ENCODE assay signal across 8 mouse cellular contexts in the genomic region with DNA sequence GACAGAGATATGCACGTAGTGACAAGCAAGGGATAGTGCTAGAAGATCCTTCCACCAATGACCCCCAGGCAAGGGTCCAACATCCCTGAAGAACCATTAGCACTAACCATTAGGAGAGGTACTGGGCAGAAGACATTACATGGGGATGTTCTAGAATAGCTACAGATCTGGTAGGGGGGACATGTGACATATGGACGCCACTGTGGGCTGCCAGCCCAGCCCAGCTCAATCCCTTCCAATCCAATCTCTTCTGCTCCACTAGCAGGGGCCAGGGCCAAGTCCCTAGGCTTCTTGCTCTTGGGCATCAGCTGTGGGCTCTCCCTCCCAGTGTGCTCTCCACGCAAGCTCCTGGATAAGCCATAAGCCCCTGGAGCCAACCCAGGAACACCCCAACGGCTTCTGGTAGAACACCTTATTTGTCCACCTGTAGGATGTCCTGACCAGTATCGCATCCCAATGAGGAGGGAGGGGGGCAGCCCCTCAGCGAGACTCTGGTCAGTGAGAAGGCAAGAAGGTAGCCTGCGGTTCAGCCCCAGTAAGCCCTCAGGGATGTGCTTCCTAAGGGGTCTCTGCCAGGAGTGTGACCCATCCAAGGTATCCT. TPM values are rescaled to one million over a fixed set of nuclear protein-coding genes. Genes with fewer than 3 reads are reported as not detected.
DNase-seq lines count a peak whose midpoint lies in the region; ATAC-seq and TF ChIP-seq lines count a peak whose summit lies in the region.

No protein-coding gene starts in this region.

- peak overlapping the region; percentile 95 for H3K27ac ChIP-seq in forebrain, embryonic 13.5 days
- peak overlapping the region; percentile 94 for H3K27ac ChIP-seq in limb, embryonic 13.5 days
- H3K27ac ChIP-seq in stomach, embryonic 15.5 days: peak overlapping the region; percentile 95

- no peak for TF ChIP-seq CTCF in C2C12 (IDR thresholded peaks at IDR 0.05; ENCODE audit: control insufficient read depth, insufficient read depth, insufficient read length)
- no peak for TF ChIP-seq CTCF in G1E (IDR thresholded peaks at IDR 0.05; ENCODE audit: low read depth, low read length)

- H3K9me3 ChIP-seq in G1E (replicated peaks): peaks cover 7% of the 10 kb centered on the region
- H3K9me3 ChIP-seq in forebrain, embryonic 13.5 days (replicated peaks): no peaks in the 10 kb centered on the region
- H3K9me3 ChIP-seq in limb, embryonic 13.5 days: no peaks in the 10 kb centered on the region
- H3K9me3 ChIP-seq in stomach, embryonic 15.5 days: no peaks in the 10 kb centered on the region

- peaks cover 55% of the 10 kb centered on the region for H3K4me1 ChIP-seq in G1E (ENCODE audit: insufficient read depth, low read depth, low read length)
- H3K4me1 ChIP-seq in forebrain, embryonic 13.5 days: peaks cover 92% of the 10 kb centered on the region
- H3K4me1 ChIP-seq in limb, embryonic 13.5 days: peaks cover 83% of the 10 kb centered on the region
- H3K4me1 ChIP-seq in stomach, embryonic 15.5 days: peaks cover 77% of the 10 kb centered on the region

- peak overlapping the region; percentile 97 for H3K9ac ChIP-seq in forebrain, embryonic 13.5 days
- H3K9ac ChIP-seq in limb, embryonic 13.5 days: peak overlapping the region; percentile 93; the same call in 1 of the 2 replicates
- no peak overlapping the region for H3K9ac ChIP-seq in stomach, embryonic 15.5 days

- H3K79me3 ChIP-seq in C2C12 (ENCODE audit: low read depth): peaks cover 62% of the 10 kb centered on the region

- ATAC-seq in G1E (ENCODE audit: extremely low read depth, insufficient number of reproducible peaks, low FRiP score, poor library complexity, severe bottlenecking): no peak
- ATAC-seq in forebrain, embryonic 13.5 days: no peak
- no peak for ATAC-seq in limb, embryonic 13.5 days (ENCODE audit: low FRiP score, low read depth)
- no peak for ATAC-seq in stomach, embryonic 15.5 days (ENCODE audit: insufficient read depth, low FRiP score, low read depth)

- no peak for DNase-seq in G1E (ENCODE audit: low spot score)
- DNase-seq in yolk sac, embryonic 10.5 days (ENCODE audit: low spot score): no peak
- no peak for DNase-seq in right cerebral cortex, postnatal 36 days (ENCODE audit: low spot score in 2 of 2)
- DNase-seq in urinary bladder, adult 18-20 months (ENCODE audit: low spot score in 2 of 2): no peak

- H3K27me3 ChIP-seq in C2C12 (ENCODE audit: control insufficient read depth, insufficient read depth, insufficient read length) (no peaks in the 10 kb centered on the region), G1E (ENCODE audit: insufficient read depth, low read length) (peaks cover 35% of the 10 kb centered on the region)
- H3K27me3 ChIP-seq in forebrain, embryonic 13.5 days: no peaks in the 10 kb centered on the region
- H3K27me3 ChIP-seq in limb, embryonic 13.5 days: no peaks in the 10 kb centered on the region
- no peaks in the 10 kb centered on the region for H3K27me3 ChIP-seq in stomach, embryonic 15.5 days (replicated peaks)

- H3K4me3 ChIP-seq in C2C12 (ENCODE audit: insufficient read depth, poor library complexity, severe bottlenecking) (peak overlapping the region; percentile 95), G1E (ENCODE audit: low read depth, low read length) (peak overlapping the region; percentile 41; the same call in 1 of the 2 replicates)
- peak overlapping the region; percentile 78 for H3K4me3 ChIP-seq in forebrain, embryonic 13.5 days
- peak overlapping the region; percentile 82 for H3K4me3 ChIP-seq in limb, embryonic 13.5 days
- peak overlapping the region; percentile 86 for H3K4me3 ChIP-seq in stomach, embryonic 15.5 days (replicated peaks)

- WGBS in forebrain, embryonic 13.5 days: 64% methylated on average over 7 of the region's 7 CpGs
- WGBS in limb, embryonic 13.5 days: 75% methylated on average over 7 of the region's 7 CpGs
- WGBS in stomach, embryonic 15.5 days: 64% methylated on average over 7 of the region's 7 CpGs

- peak overlapping the region; percentile 85 for H3K4me2 ChIP-seq in forebrain, embryonic 13.5 days
- H3K4me2 ChIP-seq in limb, embryonic 13.5 days (replicated peaks): peak overlapping the region; percentile 96
- H3K4me2 ChIP-seq in stomach, embryonic 15.5 days: peak overlapping the region; percentile 92

- H3K36me3 ChIP-seq in C2C12 (ENCODE audit: control insufficient read depth, insufficient read depth): peaks cover 31% of the 10 kb centered on the region
- no peaks in the 10 kb centered on the region for H3K36me3 ChIP-seq in G1E (replicated peaks)
- H3K36me3 ChIP-seq in forebrain, embryonic 13.5 days (ENCODE audit: poor library complexity, severe bottlenecking): no peaks in the 10 kb centered on the region
- H3K36me3 ChIP-seq in limb, embryonic 13.5 days: no peaks in the 10 kb centered on the region
- no peaks in the 10 kb centered on the region for H3K36me3 ChIP-seq in stomach, embryonic 15.5 days

- peaks cover 73% of the 10 kb centered on the region for H3K79me2 ChIP-seq in C2C12 (ENCODE audit: control insufficient read depth, insufficient read depth)

- H3ac ChIP-seq in C2C12 (ENCODE audit: control insufficient read depth, insufficient read length, low read depth): no peak overlapping the region

TF ChIP-seq in C2C12, 6 proteins besides CTCF, POLR2A, EP300 and RAD21:
- TF ChIP-seq MAX (IDR thresholded peaks at IDR 0.05) (no peak), USF1 (IDR thresholded peaks at IDR 0.05; ENCODE audit: low read depth) (no peak)

RNA-seq across cellular contexts. Expression of a gene that starts 2.2 kb away (rescaled TPM):
- polyA plus RNA-seq in C2C12 (2012; fragmentation: generic; extraction: Trizol): 206 TPM
- total RNA-seq in G1E (2014; fragmentation: Nextera tagmentation): 9.9 and 10.6 TPM in 2 replicates
- total RNA-seq in G1E (2017): 1.8 and 3.1 TPM in 2 replicates
- 15.5 and 17.6 TPM in 2 replicates for polyA plus RNA-seq in G1E (2012)
- polyA plus RNA-seq in forebrain, embryonic 13.5 days (2015; fragmentation: Nextera tagmentation; extraction: Ambion mirVana): 101 and 130 TPM in 2 replicates
- 130 and 144 TPM in 2 replicates for polyA plus RNA-seq in limb, embryonic 13.5 days (2015; fragmentation: Nextera tagmentation; extraction: Ambion mirVana)
- polyA plus RNA-seq in stomach, embryonic 15.5 days (2015; fragmentation: Nextera tagmentation; extraction: Ambion mirVana): 128 and 129 TPM in 2 replicates

RNA-seq across cellular contexts. Expression of a gene that starts 17.9 kb away (rescaled TPM):
- polyA plus RNA-seq in C2C12 (2012; fragmentation: generic; extraction: Trizol) (2.1 TPM), G1E (2012) (7.3 and 7.6 TPM in 2 replicates)
- total RNA-seq in G1E (2014; fragmentation: Nextera tagmentation) (3.5 and 4.0 TPM in 2 replicates), G1E (2017) (1.8 and 2.3 TPM in 2 replicates)
- polyA plus RNA-seq in forebrain, embryonic 13.5 days (2015; fragmentation: Nextera tagmentation; extraction: Ambion mirVana): 40.7 and 47.7 TPM in 2 replicates
- 22.8 and 25.8 TPM in 2 replicates for polyA plus RNA-seq in limb, embryonic 13.5 days (2015; fragmentation: Nextera tagmentation; extraction: Ambion mirVana)
- polyA plus RNA-seq in stomach, embryonic 15.5 days (2015; fragmentation: Nextera tagmentation; extraction: Ambion mirVana): 12.5 and 14.9 TPM in 2 replicates

RNA-seq across cellular contexts. Expression of a gene that starts 28.9 kb away (rescaled TPM):
- polyA plus RNA-seq in C2C12 (2012; fragmentation: generic; extraction: Trizol) (14.9 TPM), G1E (2012) (0.07 TPM in 1 of 2 replicates, not detected in the other)
- total RNA-seq in G1E (2014; fragmentation: Nextera tagmentation) (not detected in 2 replicates), G1E (2017) (0.38 and 0.46 TPM in 2 replicates)
- polyA plus RNA-seq in forebrain, embryonic 13.5 days (2015; fragmentation: Nextera tagmentation; extraction: Ambion mirVana): 43.0 and 45.5 TPM in 2 replicates
- polyA plus RNA-seq in limb, embryonic 13.5 days (2015; fragmentation: Nextera tagmentation; extraction: Ambion mirVana): 8.4 and 10.4 TPM in 2 replicates
- polyA plus RNA-seq in stomach, embryonic 15.5 days (2015; fragmentation: Nextera tagmentation; extraction: Ambion mirVana): 5.9 and 6.4 TPM in 2 replicates

RNA-seq across cellular contexts. Expression of a gene that starts 33.0 kb away (rescaled TPM):
- polyA plus RNA-seq in C2C12 (2012; fragmentation: generic; extraction: Trizol) (18.4 TPM), G1E (2012) (105 and 107 TPM in 2 replicates)
- total RNA-seq in G1E (2014; fragmentation: Nextera tagmentation) (47.6 and 65.5 TPM in 2 replicates), G1E (2017) (34.9 and 104 TPM in 2 replicates)
- polyA plus RNA-seq in forebrain, embryonic 13.5 days (2015; fragmentation: Nextera tagmentation; extraction: Ambion mirVana): 68.5 and 71.7 TPM in 2 replicates
- polyA plus RNA-seq in limb, embryonic 13.5 days (2015; fragmentation: Nextera tagmentation; extraction: Ambion mirVana): 31.8 and 36.3 TPM in 2 replicates
- polyA plus RNA-seq in stomach, embryonic 15.5 days (2015; fragmentation: Nextera tagmentation; extraction: Ambion mirVana): 25.4 and 28.5 TPM in 2 replicates

RNA-seq across cellular contexts. Expression of a gene that starts 37.9 kb away (rescaled TPM):
- polyA plus RNA-seq in C2C12 (2012; fragmentation: generic; extraction: Trizol) (30.5 TPM), G1E (2012) (not detected in 2 replicates)
- total RNA-seq in G1E (2014; fragmentation: Nextera tagmentation) (not detected in 2 replicates), G1E (2017) (0.16 TPM in 1 of 2 replicates, not detected in the other)
- 9.1 and 11.7 TPM in 2 replicates for polyA plus RNA-seq in forebrain, embryonic 13.5 days (2015; fragmentation: Nextera tagmentation; extraction: Ambion mirVana)
- polyA plus RNA-seq in limb, embryonic 13.5 days (2015; fragmentation: Nextera tagmentation; extraction: Ambion mirVana): 6.4 and 6.5 TPM in 2 replicates
- polyA plus RNA-seq in stomach, embryonic 15.5 days (2015; fragmentation: Nextera tagmentation; extraction: Ambion mirVana): 3.8 and 4.7 TPM in 2 replicates

Comparison
In these comparisons a context has a peak if more than half of its experiments do, and no peak if none do; other contexts are left out.
1. H3K4me3 ChIP-seq: peak in every context shown above with its lines; median percentile 95 in C2C12; 86 in stomach, embryonic 15.5 days; 82 in limb, embryonic 13.5 days; 78 in forebrain, embryonic 13.5 days; 41 in G1E.